Mouse (Mus musculus) myocyte (in vitro differentiated cells): Measurements from ENCODE around the gene Gk.

ENCODE experiments used
- MAX ChIP-seq: IDR thresholded peaks from one replicate; pipeline ENCODE4 v1.6.1; 2011; ENCODE audit warnings: low read depth, mild to moderate bottlenecking, control low read depth
- MYOG ChIP-seq, 3 experiments: IDR thresholded peaks; one replicate each; pipeline ENCODE4 v1.6.1; 2011; ENCODE audit warnings: control low read depth in 2 of 3, low read depth in 2 of 3, mild to moderate bottlenecking in 2 of 3; ENCODE audit not compliant: insufficient read length in 2 of 3, control insufficient read depth in 1 of 3, insufficient read depth in 1 of 3
- POLR2A ChIP-seq: IDR thresholded peaks from one replicate; pipeline ENCODE4 v1.6.1; 2011; ENCODE audit warnings: low read depth, mild to moderate bottlenecking, control low read depth, moderate library complexity; ENCODE audit not compliant: insufficient read length
- POLR2AphosphoS2 ChIP-seq: IDR thresholded peaks from one replicate; pipeline ENCODE4 v1.6.1; 2011; ENCODE audit warnings: low read depth, control low read depth; ENCODE audit not compliant: insufficient read length
- REST ChIP-seq: IDR thresholded peaks from one replicate; pipeline ENCODE4 v1.6.1; 2011; ENCODE audit warnings: mild to moderate bottlenecking, control low read depth, moderate library complexity; ENCODE audit not compliant: insufficient read depth, insufficient read length
- SRF ChIP-seq: IDR thresholded peaks from one replicate; pipeline ENCODE4 v1.6.1; 2011; ENCODE audit warnings: low read depth; ENCODE audit not compliant: control insufficient read depth, insufficient read length
- TCF3 ChIP-seq: IDR thresholded peaks from one replicate; pipeline ENCODE4 v1.6.1; 2011; ENCODE audit warnings: low read depth, control low read depth; ENCODE audit not compliant: insufficient read length

DNA sequence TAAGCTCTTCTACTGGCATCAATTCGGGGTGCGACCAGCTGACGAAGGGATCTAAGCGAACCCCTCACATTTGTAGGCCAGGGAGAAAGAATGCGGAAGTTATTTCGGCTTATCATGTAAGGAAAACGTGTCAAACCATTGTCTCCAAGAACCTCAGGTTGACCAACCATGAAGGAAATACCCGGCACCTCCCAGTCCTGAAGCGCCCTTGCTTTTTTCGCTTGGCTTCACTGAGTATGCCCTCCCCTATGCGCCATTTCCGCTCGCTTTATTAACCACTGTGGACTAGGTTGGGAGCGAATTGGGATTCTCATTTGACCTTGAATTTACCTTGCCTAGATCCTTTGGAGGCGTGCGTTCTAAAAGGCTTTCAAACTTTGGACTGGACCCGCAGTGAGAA is 522 bp upstream of the Gk start:
- no peak for TF ChIP-seq REST
- no peak for TF ChIP-seq MYOG (IDR thresholded peaks at IDR 0.05; ENCODE audit: control insufficient read depth in 1 of 3, insufficient read depth in 1 of 3, insufficient read length in 2 of 3, low read depth in 2 of 3)
- no peak for TF ChIP-seq POLR2A
- no peak for TF ChIP-seq POLR2AphosphoS2
- no peak for TF ChIP-seq TCF3
- no peak for TF ChIP-seq SRF
- TF ChIP-seq MAX: no peak
